In the genomic region with DNA sequence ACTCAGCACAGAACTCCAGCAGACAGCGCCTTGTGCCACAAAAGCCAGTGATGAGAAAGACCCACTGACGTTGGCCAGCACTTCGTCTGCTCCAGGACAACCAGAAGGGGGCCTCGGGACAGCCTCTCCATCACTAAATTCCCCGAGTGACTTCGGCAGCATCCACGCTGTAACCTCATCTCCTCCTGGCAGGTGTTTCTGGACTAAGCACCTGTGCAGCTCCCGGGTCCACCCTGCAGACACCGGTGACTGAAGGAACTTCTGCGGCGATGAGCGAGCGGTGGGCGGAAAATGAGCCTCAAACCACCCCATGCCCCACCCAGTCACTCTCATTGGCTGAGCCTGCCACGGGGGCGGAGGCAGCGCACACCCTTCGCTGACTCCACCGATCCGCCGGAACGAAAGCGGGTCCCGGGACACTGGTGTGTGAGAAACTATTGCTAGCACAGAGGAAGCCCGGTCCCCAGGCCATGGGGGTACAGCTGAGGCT, we compare ENCODE assay signal across 8 mouse cellular contexts. TPM values are rescaled to one million over a fixed set of nuclear protein-coding genes. Genes with fewer than 3 reads are reported as not detected.
DNase-seq lines count a peak whose midpoint lies in the region; ATAC-seq and TF ChIP-seq lines count a peak whose summit lies in the region.

Gene Nipal1, plus strand, starts transcription at position 378 of the 490 bp plus-strand sequence.

- peak; percentile 34; the same call in 1 of the 2 replicates for TF ChIP-seq CTCF in small intestine, adult 2 months (IDR thresholded peaks at IDR 0.05; ENCODE audit: extremely low read depth, insufficient read length, insufficient replicate concordance, low read depth, low read length)

- peak within 1 kb of the TSS; percentile 89 for H3K4me2 ChIP-seq in limb, embryonic 11.5 days (ENCODE audit: low read depth, severe bottlenecking)
- peak within 1 kb of the TSS; percentile 93 for H3K4me2 ChIP-seq in midbrain, embryonic 12.5 days (replicated peaks)

- TF ChIP-seq POLR2A in small intestine, adult 2 months (IDR thresholded peaks at IDR 0.05; ENCODE audit: low read depth, low read length): peak; percentile 80

- no peaks in the 10 kb centered on the region for H3K36me3 ChIP-seq in erythroblast, embryonic 14.5 days (ENCODE audit: control insufficient read depth)
- H3K36me3 ChIP-seq in limb, embryonic 11.5 days (ENCODE audit: control insufficient read depth, insufficient read depth, low read length): no peaks in the 10 kb centered on the region
- H3K36me3 ChIP-seq in midbrain, embryonic 12.5 days: no peaks in the 10 kb centered on the region
- H3K36me3 ChIP-seq in small intestine, adult 2 months (ENCODE audit: control insufficient read depth, insufficient read depth, low read length): peaks cover 4% of the 10 kb centered on the region

- H3K27me3 ChIP-seq in erythroblast, embryonic 14.5 days (ENCODE audit: control insufficient read depth): peaks cover 25% of the 10 kb centered on the region
- peaks cover 6% of the 10 kb centered on the region; the same call in 1 of the 2 replicates for H3K27me3 ChIP-seq in limb, embryonic 11.5 days (ENCODE audit: control insufficient read depth, insufficient read depth, low read length)
- peaks cover 54% of the 10 kb centered on the region for H3K27me3 ChIP-seq in midbrain, embryonic 12.5 days
- H3K27me3 ChIP-seq in small intestine, adult 2 months (ENCODE audit: control insufficient read depth, insufficient read depth, low read length): no peaks in the 10 kb centered on the region

- H3K4me1 ChIP-seq in erythroblast, embryonic 14.5 days (ENCODE audit: control insufficient read depth): peaks cover 13% of the 10 kb centered on the region
- H3K4me1 ChIP-seq in limb, embryonic 11.5 days (ENCODE audit: control insufficient read depth, insufficient read depth, low read length): no peaks in the 10 kb centered on the region
- peaks cover 11% of the 10 kb centered on the region for H3K4me1 ChIP-seq in midbrain, embryonic 12.5 days
- peaks cover 5% of the 10 kb centered on the region; the same call in 1 of the 2 replicates for H3K4me1 ChIP-seq in small intestine, adult 2 months (ENCODE audit: control insufficient read depth, insufficient read depth, insufficient read length, low read length)

- H3K4me3 ChIP-seq in erythroblast, embryonic 14.5 days (replicated peaks): peak within 1 kb of the TSS; percentile 57
- H3K4me3 ChIP-seq in limb, embryonic 11.5 days (ENCODE audit: low read depth, low read length): peak within 1 kb of the TSS; percentile 49
- H3K4me3 ChIP-seq in midbrain, embryonic 12.5 days: peak within 1 kb of the TSS; percentile 54
- peak within 1 kb of the TSS; percentile 76 for H3K4me3 ChIP-seq in small intestine, adult 2 months (ENCODE audit: low read depth, low read length)

- 1% methylated on average over 25 of the region's 25 CpGs for WGBS in limb, embryonic 11.5 days
- under 1% methylated on average over 25 of the region's 25 CpGs for whole genome bisulfite sequencing in midbrain, embryonic 12.5 days
- under 1% methylated on average over 25 of the region's 25 CpGs for WGBS in small intestine, adult 2 months

- peak; percentile 93 for ATAC-seq in limb, embryonic 11.5 days (ENCODE audit: insufficient number of reproducible peaks, low FRiP score, low TSS enrichment, low read depth)
- ATAC-seq in midbrain, embryonic 12.5 days (ENCODE audit: low FRiP score, low read depth): peak; percentile 96

- no peak within 1 kb of the TSS for H3K9ac ChIP-seq in limb, embryonic 11.5 days (ENCODE audit: low read length)
- H3K9ac ChIP-seq in midbrain, embryonic 12.5 days (replicated peaks): peak within 1 kb of the TSS; percentile 47

- H3K9me3 ChIP-seq in erythroblast, embryonic 14.5 days (ENCODE audit: control insufficient read depth, low read length): no peaks in the 10 kb centered on the region
- H3K9me3 ChIP-seq in limb, embryonic 11.5 days (ENCODE audit: control insufficient read depth, low read length): no peaks in the 10 kb centered on the region
- no peaks in the 10 kb centered on the region for H3K9me3 ChIP-seq in midbrain, embryonic 12.5 days

- peak; percentile 94 for DNase-seq in CD4-positive, CD25-positive, alpha-beta regulatory T cell, adult 2 months (ENCODE audit: low read depth, low spot score)
- peak; percentile 10 for DNase-seq in adipocyte (ENCODE audit: low spot score)
- DNase-seq in heart, postnatal 4 days: peak; percentile 55
- DNase-seq in limb, embryonic 11.5 days (ENCODE audit: low spot score): peak; percentile 83
- DNase-seq in layer of hippocampus, adult 9-11 months: no peak

- H3K27ac ChIP-seq in limb, embryonic 11.5 days (replicated peaks; ENCODE audit: low read depth, low read length): no peak within 1 kb of the TSS
- H3K27ac ChIP-seq in midbrain, embryonic 12.5 days (replicated peaks): no peak within 1 kb of the TSS
- H3K27ac ChIP-seq in small intestine, adult 2 months (ENCODE audit: insufficient read depth, low read depth, low read length): peak within 1 kb of the TSS; percentile 91

RNA-seq across cellular contexts. Expression of gene Nipal1, which starts in this region (rescaled TPM):
- polyA plus RNA-seq in erythroblast, embryonic 14.5 days (2012): 0.01 TPM in 1 of 2 replicates, not detected in the other
- total RNA-seq in heart, postnatal 4 days (2021): under 1 TPM in 1 of 2 experiments, not detected in 1; 0.07 TPM
- polyA plus RNA-seq in limb, embryonic 11.5 days (2014; fragmentation: Nextera tagmentation; extraction: Ambion mirVana): 0.21 and 0.41 TPM in 2 replicates
- 0.35 and 0.68 TPM in 2 replicates for polyA plus RNA-seq in midbrain, embryonic 12.5 days (2016; fragmentation: Nextera tagmentation; extraction: Ambion mirVana)
- polyA plus RNA-seq in small intestine, adult 2 months (2012; rRNA removed): 0.75 and 6.5 TPM in 2 replicates

Comparison
In these comparisons a context has a peak if more than half of its experiments do, and no peak if none do; other contexts are left out.
1. Peak in DNase-seq in heart, postnatal 4 days; RNA of the gene not detected or under 1 TPM.
2. Peak in DNase-seq, ATAC-seq, H3K4me3 ChIP-seq and H3K4me2 ChIP-seq in limb, embryonic 11.5 days; RNA of the gene not detected or under 1 TPM.
3. Peak in ATAC-seq, H3K4me3 ChIP-seq, H3K9ac ChIP-seq and H3K4me2 ChIP-seq in midbrain, embryonic 12.5 days; RNA of the gene not detected or under 1 TPM.